Mouse (Mus musculus): ENCODE results near the gene Pdk2. TPM values are rescaled to one million over a fixed set of nuclear protein-coding genes. Genes with fewer than 3 reads are reported as not detected.

Pdk2 gene
- polyA plus RNA-seq, 1 experiment from 2014 or later, result 29.8 TPM

GRCm38 (mm10) chr11:95000128-95000527 is 41.0 kb downstream of the Pdk2 start:
- WGBS, result 73% methylated on average over 8 of the region's 8 CpGs
- Histone ChIP-seq H3K36me3 (ENCODE audit: control insufficient read depth, insufficient read depth, low read length) (peaks cover 27% of the 10 kb centered on the region), H3K4me1 (replicated peaks; ENCODE audit: control insufficient read depth, insufficient read depth) (peaks cover under 1% of the 10 kb centered on the region), H3K27ac (replicated peaks) (no peak overlapping the region), H3K4me3 (ENCODE audit: low read depth, low read length) (no peak overlapping the region), H3K27me3 (ENCODE audit: control insufficient read depth, insufficient read depth, low read length) (no peaks in the 10 kb centered on the region), H3K9ac (ENCODE audit: low read length) (no peak overlapping the region), H3K9me3 (ENCODE audit: control insufficient read depth, low read length) (no peaks in the 10 kb centered on the region), H3K4me2 (replicated peaks; ENCODE audit: low read depth) (no peak overlapping the region)
- DNase-seq (ENCODE audit: low spot score) (no peak), ATAC-seq (ENCODE audit: low FRiP score, low TSS enrichment) (no peak)
- TF ChIP-seq CTCF (IDR thresholded peaks at IDR 0.05; ENCODE audit: low read depth) (no peak), EP300 (optimal IDR thresholded peaks at IDR 0.05) (no peak)

- TF ChIP-seq EP300 (optimal IDR thresholded peaks at IDR 0.05) (no peak), CTCF (IDR thresholded peaks at IDR 0.05; ENCODE audit: low read depth) (no peak)
- no peaks in the 10 kb centered on the region for H3K27me3 ChIP-seq (ENCODE audit: control insufficient read depth, insufficient read depth, low read length)
- H3K4me3 ChIP-seq (ENCODE audit: low read depth, low read length), result no peak overlapping the region
- peaks cover 12% of the 10 kb centered on the region for H3K4me1 ChIP-seq (replicated peaks; ENCODE audit: control insufficient read depth, insufficient read depth)
- H3K27ac ChIP-seq (replicated peaks), result peak overlapping the region; percentile 30; the same call in 1 of the 2 replicates
- H3K36me3 ChIP-seq (ENCODE audit: control insufficient read depth, insufficient read depth, low read length), result peaks cover 27% of the 10 kb centered on the region
- 57% methylated on average over 16 of the region's 16 CpGs for WGBS
- no peak overlapping the region for H3K9ac ChIP-seq (ENCODE audit: low read length)
- no peaks in the 10 kb centered on the region for H3K9me3 ChIP-seq (ENCODE audit: control insufficient read depth, low read length)
- DNase-seq (ENCODE audit: low spot score) (peak; percentile 67), ATAC-seq (ENCODE audit: low FRiP score, low TSS enrichment) (peak; percentile 42; the same call in 1 of the 2 replicates)
- H3K4me2 ChIP-seq (replicated peaks; ENCODE audit: low read depth), result no peak overlapping the region
These were observed 43.1 kb downstream of the Pdk2 start for GRCm38 (mm10) chr11:94998041-94998531.

GRCm38 (mm10) chr11:94997596-94997995 is 43.6 kb downstream of the Pdk2 start:
- Histone ChIP-seq H3K4me1 (replicated peaks; ENCODE audit: control insufficient read depth, insufficient read depth) (peaks cover 12% of the 10 kb centered on the region), H3K9me3 (ENCODE audit: control insufficient read depth, low read length) (no peaks in the 10 kb centered on the region), H3K27ac (replicated peaks) (0 out of 2 replicates have a peak overlapping the region, but pooled peaks have one; percentile 30), H3K27me3 (ENCODE audit: control insufficient read depth, insufficient read depth, low read length) (no peaks in the 10 kb centered on the region), H3K9ac (ENCODE audit: low read length) (no peak overlapping the region), H3K36me3 (ENCODE audit: control insufficient read depth, insufficient read depth, low read length) (peaks cover 22% of the 10 kb centered on the region), H3K4me3 (ENCODE audit: low read depth, low read length) (no peak overlapping the region), H3K4me2 (replicated peaks; ENCODE audit: low read depth) (no peak overlapping the region)
- DNase-seq (ENCODE audit: low spot score) (peak; percentile 67), ATAC-seq (ENCODE audit: low FRiP score, low TSS enrichment) (peak; percentile 79)
- 36% methylated on average over 5 of the region's 5 CpGs for WGBS
- TF ChIP-seq EP300 (optimal IDR thresholded peaks at IDR 0.05), result no peak
- TF ChIP-seq CTCF (IDR thresholded peaks at IDR 0.05; ENCODE audit: low read depth), result no peak

GRCm38 (mm10) chr11:94996984-94997383 is 44.2 kb downstream of the Pdk2 start:
- ATAC-seq (ENCODE audit: low FRiP score, low TSS enrichment), result no peak

GRCm38 (mm10) chr11:94996101-94996500 is 45.1 kb downstream of the Pdk2 start:
- TF ChIP-seq EP300 (optimal IDR thresholded peaks at IDR 0.05) (no peak), CTCF (IDR thresholded peaks at IDR 0.05; ENCODE audit: low read depth) (no peak)
- 91% methylated on average over 8 of the region's 8 CpGs for WGBS

More at GRCm38 (mm10) chr11:94996984-94997383, 44.2 kb downstream of the Pdk2 start:
- no peak overlapping the region for H3K9ac ChIP-seq (ENCODE audit: low read length)
- no peak overlapping the region for H3K4me2 ChIP-seq (replicated peaks; ENCODE audit: low read depth)
- peaks cover 12% of the 10 kb centered on the region for H3K4me1 ChIP-seq (replicated peaks; ENCODE audit: control insufficient read depth, insufficient read depth)
- no peak overlapping the region for H3K4me3 ChIP-seq (ENCODE audit: low read depth, low read length)
- no peak for TF ChIP-seq CTCF (IDR thresholded peaks at IDR 0.05; ENCODE audit: low read depth)
- no peaks in the 10 kb centered on the region for H3K27me3 ChIP-seq (ENCODE audit: control insufficient read depth, insufficient read depth, low read length)
- no peak for DNase-seq (ENCODE audit: low spot score)
- no peaks in the 10 kb centered on the region for H3K9me3 ChIP-seq (ENCODE audit: control insufficient read depth, low read length)
- H3K36me3 ChIP-seq (ENCODE audit: control insufficient read depth, insufficient read depth, low read length), result peaks cover 17% of the 10 kb centered on the region
- WGBS, result 89% methylated on average over 6 of the region's 6 CpGs
- H3K27ac ChIP-seq (replicated peaks), result no peak overlapping the region

GRCm38 (mm10) chr11:94994947-94995772 is 46.0 kb downstream of the Pdk2 start:
- peak overlapping the region; percentile 2 for H3K9ac ChIP-seq (ENCODE audit: low read length)
- H3K4me3 ChIP-seq (ENCODE audit: low read depth, low read length), result 0 out of 2 replicates have a peak overlapping the region, but pooled peaks have one; percentile 90
- no peak overlapping the region for H3K27ac ChIP-seq (replicated peaks)
- WGBS, result 77% methylated on average over 11 of the region's 11 CpGs
- H3K36me3 ChIP-seq (ENCODE audit: control insufficient read depth, insufficient read depth, low read length), result peaks cover 11% of the 10 kb centered on the region; the same call in 1 of the 2 replicates
- no peak for ATAC-seq (ENCODE audit: low FRiP score, low TSS enrichment)
- H3K9me3 ChIP-seq (ENCODE audit: control insufficient read depth, low read length), result no peaks in the 10 kb centered on the region
- H3K4me2 ChIP-seq (replicated peaks; ENCODE audit: low read depth), result peak overlapping the region; percentile 99
- TF ChIP-seq CTCF (IDR thresholded peaks at IDR 0.05; ENCODE audit: low read depth) (no peak), EP300 (optimal IDR thresholded peaks at IDR 0.05) (no peak)
- no peak for DNase-seq (ENCODE audit: low spot score)
- H3K27me3 ChIP-seq (ENCODE audit: control insufficient read depth, insufficient read depth, low read length), result no peaks in the 10 kb centered on the region
- peaks cover 12% of the 10 kb centered on the region; the same call in 1 of the 2 replicates for H3K4me1 ChIP-seq (replicated peaks; ENCODE audit: control insufficient read depth, insufficient read depth)

More at GRCm38 (mm10) chr11:94996101-94996500, 45.1 kb downstream of the Pdk2 start:
- Histone ChIP-seq H3K9me3 (ENCODE audit: control insufficient read depth, low read length) (no peaks in the 10 kb centered on the region), H3K4me1 (replicated peaks; ENCODE audit: control insufficient read depth, insufficient read depth) (peaks cover 12% of the 10 kb centered on the region), H3K27ac (replicated peaks) (no peak overlapping the region), H3K36me3 (ENCODE audit: control insufficient read depth, insufficient read depth, low read length) (peaks cover 11% of the 10 kb centered on the region; the same call in 1 of the 2 replicates), H3K4me2 (replicated peaks; ENCODE audit: low read depth) (no peak overlapping the region), H3K4me3 (ENCODE audit: low read depth, low read length) (no peak overlapping the region), H3K9ac (ENCODE audit: low read length) (peak overlapping the region; percentile 13; the same call in 1 of the 2 replicates), H3K27me3 (ENCODE audit: control insufficient read depth, insufficient read depth, low read length) (no peaks in the 10 kb centered on the region)
- DNase-seq (ENCODE audit: low spot score), result no peak
- ATAC-seq (ENCODE audit: low FRiP score, low TSS enrichment), result no peak

Measured in stomach, postnatal 0 days (tissue).